Mouse (Mus musculus) stomach, postnatal 0 days (tissue): ENCODE measurements around the gene Gng7.

Source experiments
- CTCF ChIP-seq: IDR thresholded peaks from 2 replicates; pipeline ENCODE4 v1.5.1; 2016; ENCODE audit warnings: antibody characterized with exemption, low read depth, mild to moderate bottlenecking, moderate library complexity
- EP300 ChIP-seq: optimal IDR thresholded peaks from 2 replicates; pipeline ENCODE3; 2016; ENCODE audit warnings: antibody characterized with exemption

DNA sequence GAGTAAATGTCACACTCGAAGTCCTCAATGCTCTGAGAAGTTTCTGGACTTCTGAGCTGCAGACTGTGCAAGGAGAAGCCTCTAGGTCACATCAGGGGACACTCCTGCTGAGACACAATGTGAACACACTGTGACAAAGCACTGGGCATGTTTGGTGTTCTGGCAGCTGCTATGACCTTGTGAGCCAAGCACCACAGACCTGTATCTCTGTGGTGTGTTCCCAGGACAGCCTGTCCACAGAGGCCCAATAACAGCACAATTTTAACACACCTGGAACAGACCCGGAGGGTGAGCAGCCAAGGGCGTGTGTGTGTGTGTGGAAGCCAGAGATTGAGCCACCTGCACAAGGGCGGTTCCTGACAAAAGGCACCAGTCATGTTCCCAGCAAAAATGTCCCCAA is 20.1 kb downstream of the Gng7 start:
- no peak for TF ChIP-seq CTCF
- TF ChIP-seq EP300, result no peak
